Mouse (Mus musculus): ENCODE results near the gene Atp13a2.

DNA sequence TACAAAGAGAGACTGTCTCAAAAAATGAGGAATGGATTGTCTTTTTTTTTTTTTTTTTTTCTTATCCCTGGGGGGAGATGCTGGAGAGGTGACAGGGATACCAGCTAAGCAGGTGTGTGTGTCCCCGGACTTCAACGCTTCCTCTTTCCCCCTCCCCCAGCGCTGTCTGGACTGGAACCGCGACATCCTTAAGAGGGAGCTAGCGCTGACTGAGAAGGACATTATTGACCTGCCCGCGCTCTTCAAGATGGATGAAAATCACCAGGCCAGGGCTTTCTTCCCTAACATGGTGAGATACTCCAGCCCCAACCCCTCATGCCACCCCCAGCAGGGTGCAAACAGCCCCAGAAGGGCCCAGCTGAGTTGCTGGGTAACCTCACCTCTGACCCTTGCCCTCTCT is 37.6 kb upstream of the Atp13a2 start:
- TF ChIP-seq POLR2A (IDR thresholded peaks at IDR 0.05; ENCODE audit: control insufficient read depth in 1 of 2, insufficient read depth in 1 of 2, low read depth in 1 of 2, low read length in 2 of 2, poor library complexity in 1 of 2) (no peak), CTCF (IDR thresholded peaks at IDR 0.05 in 2 of 3, conservative IDR thresholded peaks at IDR 0.05 in 1 of 3; ENCODE audit: control insufficient read depth in 1 of 3, insufficient read depth in 1 of 3, low read depth in 2 of 3, low read length in 3 of 3, poor library complexity in 1 of 3, severe bottlenecking in 1 of 3) (no peak)

Measured in MEL (cell line).